Mouse (Mus musculus) kidney, postnatal 0 days (tissue): ENCODE data around the gene Fbxo40. TPM values are rescaled to one million over a fixed set of nuclear protein-coding genes. Genes with fewer than 3 reads are reported as not detected.
A peak's percentile ranks its signal among the peaks of the same experiment; 100 is the strongest.

Source experiments
- ATAC-seq: fragments of 200-750 bp; cut with Nextera tagmentation; replicated peaks from 2 replicates; pipeline ENCODE4 v1.8.0; 2017; ENCODE audit warnings: low read depth, moderate number of reproducible peaks, moderate TSS enrichment, moderate library complexity; ENCODE audit not compliant: low FRiP score
- DNase-seq: peaks from one replicate; pipeline ENCODE4 v3.0.0-alpha.2; 2016; ENCODE audit warnings: low spot score
- H3K27ac ChIP-seq: fragments of 300-500 bp; sonication (generic); 2 replicates; pipeline ENCODE4 v1.5.1; 2014; ENCODE audit warnings: mild to moderate bottlenecking
- H3K27me3 ChIP-seq: fragments of 300-500 bp; sonication (generic); 2 replicates; pipeline ENCODE4 v1.6.1; 2014; ENCODE audit warnings: low read length, mixed read lengths; ENCODE audit not compliant: insufficient read depth
- H3K36me3 ChIP-seq: fragments of 300-500 bp; sonication (generic); 2 replicates; pipeline ENCODE4 v1.6.1; 2014; ENCODE audit warnings: low read length, mixed read lengths; ENCODE audit not compliant: insufficient read depth
- H3K4me1 ChIP-seq: fragments of 300-500 bp; sonication (generic); replicated peaks from 2 replicates; pipeline ENCODE4 v1.6.1; 2014; ENCODE audit warnings: antibody characterized with exemption, low read length, mixed read lengths; ENCODE audit not compliant: insufficient read depth
- H3K4me2 ChIP-seq: fragments of 300-500 bp; sonication (generic); 2 replicates; pipeline ENCODE4 v1.6.1; 2014; ENCODE audit warnings: mild to moderate bottlenecking, low read length, moderate library complexity, mixed read lengths
- H3K4me3 ChIP-seq: fragments of 300-500 bp; sonication (generic); replicated peaks from 2 replicates; pipeline ENCODE4 v1.5.1; 2014; ENCODE audit warnings: low read depth, low read length
- H3K9ac ChIP-seq: fragments of 300-500 bp; sonication (generic); 2 replicates; pipeline ENCODE4 v1.6.1; 2014; ENCODE audit warnings: low read depth, low read length
- H3K9me3 ChIP-seq: fragments of 300-500 bp; sonication (generic); replicated peaks from 2 replicates; pipeline ENCODE4 v1.6.1; 2016; ENCODE audit warnings: low read length, inconsistent platforms, mixed read lengths
- CTCF ChIP-seq: IDR thresholded peaks from 2 replicates; pipeline ENCODE4 v1.5.1; 2016; ENCODE audit warnings: antibody characterized with exemption, low read depth, mild to moderate bottlenecking, moderate library complexity
- WGBS: fragments of 180-500 bp; shearing (Covaris S2); extraction: QIAGEN DNeasy Blood & Tissue Kit; methylation state at CpG from one replicate; pipeline ENCODE4 v1.1.7; 2014; 5-methylcytosine and 5-hydroxymethylcytosine counted together
- polyA plus RNA-seq: library from polyadenylated mRNA; unstranded; fragments of >200 nt; fragmentation: Nextera tagmentation; extraction: Ambion mirVana; gene quantifications from 2 replicates; pipeline ENCODE4 v1.2.1, GENCODE M21; 2015

Gene Fbxo40
- polyA plus RNA-seq, 1 experiment from 2014 or later: 1.6 TPM

GRCm38 (mm10) chr16:37011061-37011921, 21.0 kb upstream of the Fbxo40 start, which contains the start of gene Polq:
Gene Polq, plus strand, starts transcription at chr16:37011786.
- no peaks in the 10 kb centered on the region for H3K9me3 ChIP-seq
- H3K4me3 ChIP-seq: peak within 1 kb of the TSS; percentile 85
- 3% methylated on average over 30 of the region's 30 CpGs for WGBS
- H3K27ac ChIP-seq: no peak within 1 kb of the TSS
- no peak for TF ChIP-seq CTCF
- DNase-seq: peak; percentile 97
- no peaks in the 10 kb centered on the region for H3K4me1 ChIP-seq
- peak within 1 kb of the TSS; percentile 53 for H3K9ac ChIP-seq
- H3K4me2 ChIP-seq: peak within 1 kb of the TSS; percentile 82
- peak; percentile 96 for ATAC-seq
- H3K36me3 ChIP-seq: no peaks in the 10 kb centered on the region
- H3K27me3 ChIP-seq: no peaks in the 10 kb centered on the region

DNA sequence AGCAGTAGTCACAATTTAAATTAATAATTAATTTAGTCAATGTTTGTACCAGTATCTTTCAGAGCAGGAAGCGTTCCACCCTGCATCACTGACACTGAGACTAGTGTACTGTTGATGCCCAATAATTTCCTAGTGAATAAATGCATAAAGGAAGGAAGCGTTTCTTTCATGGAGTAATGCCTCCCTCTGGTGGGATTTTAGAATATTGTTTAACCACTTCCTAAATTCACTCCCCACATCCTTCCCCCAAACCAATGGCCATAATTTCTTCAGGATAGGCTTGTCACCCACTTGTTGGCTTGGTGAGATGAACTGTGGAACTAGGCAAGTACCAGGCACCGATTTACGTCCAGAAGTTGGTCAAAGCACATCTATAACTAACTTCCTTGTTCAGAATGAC, 20.1 kb upstream of the Fbxo40 start:
- Histone ChIP-seq H3K4me2 (no peak overlapping the region), H3K27me3 (no peaks in the 10 kb centered on the region)

GRCm38 (mm10) chr16:37009262-37009661, 19.0 kb upstream of the Fbxo40 start:
- no peak for DNase-seq
- Histone ChIP-seq H3K9me3 (no peaks in the 10 kb centered on the region), H3K9ac (no peak overlapping the region), H3K27me3 (no peaks in the 10 kb centered on the region), H3K4me3 (no peak overlapping the region), H3K4me2 (no peak overlapping the region), H3K27ac (no peak overlapping the region), H3K36me3 (no peaks in the 10 kb centered on the region), H3K4me1 (no peaks in the 10 kb centered on the region)
- ATAC-seq: no peak
- no peak for TF ChIP-seq CTCF
- WGBS: 64% methylated on average over 6 of the region's 6 CpGs

More for the DNA sequence above, 20.1 kb upstream of the Fbxo40 start:
- no peak overlapping the region for H3K4me3 ChIP-seq
- ATAC-seq (peak; percentile 52), DNase-seq (peak; percentile 90)
- H3K9ac ChIP-seq: no peak overlapping the region
- peak; percentile 79 for TF ChIP-seq CTCF
- H3K36me3 ChIP-seq: no peaks in the 10 kb centered on the region
- no peaks in the 10 kb centered on the region for H3K9me3 ChIP-seq
- no peak overlapping the region for H3K27ac ChIP-seq
- no peaks in the 10 kb centered on the region for H3K4me1 ChIP-seq
- WGBS: 53% methylated on average over 4 of the region's 4 CpGs

DNA sequence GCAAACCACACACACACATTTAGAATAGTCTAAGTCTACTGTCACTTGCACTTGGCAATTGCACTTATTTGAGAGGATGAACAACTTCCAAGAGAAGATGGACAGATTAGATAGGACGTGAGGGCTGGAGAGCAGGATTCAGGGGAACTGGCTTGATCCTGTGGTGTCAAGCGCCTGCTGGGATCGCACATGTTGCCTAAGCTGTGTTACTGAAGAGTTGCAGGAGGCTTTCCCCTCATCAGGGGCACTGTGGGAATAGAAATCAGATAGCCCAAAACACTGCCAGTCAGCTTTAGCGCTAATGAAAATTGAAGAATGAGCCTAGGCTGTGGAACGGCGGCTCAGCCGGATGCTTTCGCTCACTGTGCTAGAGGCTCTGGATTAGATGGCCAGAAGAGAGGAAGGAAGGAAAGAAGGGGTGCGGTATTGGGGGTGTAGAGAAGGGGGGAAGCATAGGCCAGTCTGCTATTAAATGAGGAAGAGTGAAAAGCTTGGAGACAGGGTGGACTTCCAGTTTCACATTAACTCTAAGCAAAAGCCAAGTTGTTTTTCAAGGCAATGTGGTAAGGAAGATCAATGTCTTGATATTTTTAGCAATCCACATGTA, 9.2 kb upstream of the Fbxo40 start:
- no peaks in the 10 kb centered on the region for H3K36me3 ChIP-seq
- no peaks in the 10 kb centered on the region for H3K27me3 ChIP-seq
- H3K9ac ChIP-seq: no peak overlapping the region
- 83% methylated on average over 9 of the region's 9 CpGs for WGBS
- DNase-seq (no peak), ATAC-seq (no peak)
- H3K4me3 ChIP-seq: no peak overlapping the region
- H3K27ac ChIP-seq: no peak overlapping the region
- H3K9me3 ChIP-seq: no peaks in the 10 kb centered on the region
- H3K4me1 ChIP-seq: no peaks in the 10 kb centered on the region
- no peak overlapping the region for H3K4me2 ChIP-seq
- TF ChIP-seq CTCF: no peak

GRCm38 (mm10) chr16:36997650-36998049, 7.4 kb upstream of the Fbxo40 start:
- Histone ChIP-seq H3K9ac (no peak overlapping the region), H3K27me3 (no peaks in the 10 kb centered on the region), H3K4me2 (no peak overlapping the region), H3K36me3 (no peaks in the 10 kb centered on the region), H3K4me1 (no peaks in the 10 kb centered on the region), H3K9me3 (no peaks in the 10 kb centered on the region), H3K4me3 (no peak overlapping the region), H3K27ac (no peak overlapping the region)
- DNase-seq: no peak
- TF ChIP-seq CTCF: no peak
- ATAC-seq: no peak
- WGBS: 79% methylated on average over 6 of the region's 6 CpGs

DNA sequence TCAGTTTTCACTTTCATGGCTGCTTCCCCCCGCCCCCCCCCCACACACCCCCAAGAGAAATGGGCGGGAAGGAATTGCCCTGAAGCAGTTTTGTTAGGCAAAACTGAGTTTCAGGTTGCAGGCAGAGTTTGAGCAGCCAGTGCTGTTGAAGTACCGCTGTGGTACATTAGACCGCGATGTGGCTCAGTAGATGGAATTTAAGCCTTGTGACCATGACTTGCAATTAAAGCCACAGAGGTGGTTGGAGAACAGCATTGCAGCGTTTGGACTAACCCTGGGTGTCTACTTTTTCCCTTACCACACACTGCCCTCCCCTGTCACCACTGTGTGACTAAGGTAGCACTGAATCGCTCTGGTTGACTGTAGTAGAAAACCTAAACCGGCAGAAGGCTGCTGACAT, 774 bp downstream of the Fbxo40 start:
- WGBS: 41% methylated on average over 8 of the region's 8 CpGs
- H3K27me3 ChIP-seq: no peaks in the 10 kb centered on the region
- peak overlapping the region; percentile 48; the same call in 1 of the 2 replicates for H3K27ac ChIP-seq
- no peak; the same call in 1 of the 2 replicates for TF ChIP-seq CTCF
- peak; percentile 44 for DNase-seq
- no peak overlapping the region for H3K4me3 ChIP-seq
- no peaks in the 10 kb centered on the region for H3K4me1 ChIP-seq
- no peak overlapping the region for H3K9ac ChIP-seq
- peak; percentile 77 for ATAC-seq
- no peaks in the 10 kb centered on the region for H3K36me3 ChIP-seq
- H3K9me3 ChIP-seq: no peaks in the 10 kb centered on the region
- peak overlapping the region; percentile 41; the same call in 1 of the 2 replicates for H3K4me2 ChIP-seq
